Mouse (Mus musculus) brain, embryonic 14.5 days (tissue): ENCODE measurements around the gene Slit3.

Experiments
- CTCF ChIP-seq: fragments of 200-500 bp; IDR thresholded peaks from 2 replicates; pipeline ENCODE4 v1.5.1; 2012; ENCODE audit warnings: inconsistent platforms, mild to moderate bottlenecking, moderate library complexity, borderline replicate concordance; ENCODE audit not compliant: insufficient read depth, insufficient read length; ENCODE audit errors: extremely low read depth
- POLR2A ChIP-seq: fragments of 200-500 bp; IDR thresholded peaks from 2 replicates; pipeline ENCODE4 v1.6.1; 2012; ENCODE audit warnings: mild to moderate bottlenecking, inconsistent platforms, borderline replicate concordance; ENCODE audit not compliant: poor library complexity, insufficient read depth, insufficient read length, severe bottlenecking; ENCODE audit errors: extremely low read depth

DNA sequence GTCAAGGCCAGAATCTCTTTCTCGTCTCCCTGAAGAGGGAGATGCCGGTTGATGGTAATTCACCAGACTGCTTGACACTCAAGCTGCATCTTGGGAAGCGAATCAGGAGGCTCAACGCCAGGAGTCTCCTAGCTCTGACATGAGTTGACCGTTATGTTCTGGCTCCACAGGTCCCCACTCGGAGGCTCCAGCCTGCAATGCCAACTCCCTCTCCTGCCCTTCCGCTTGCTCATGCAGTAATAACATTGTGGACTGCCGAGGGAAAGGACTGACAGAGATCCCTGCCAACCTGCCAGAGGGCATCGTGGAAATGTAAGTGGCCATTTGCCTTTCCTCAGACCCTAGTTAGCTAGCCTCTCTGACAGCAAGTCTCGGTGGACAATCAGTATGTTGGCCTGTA lies 457.8 kb downstream of the Slit3 start:
- TF ChIP-seq CTCF (no peak), POLR2A (no peak)
